Mouse (Mus musculus) fibroblast of lung, adult 2 months (primary cell): ENCODE results near the gene Cers6.

ENCODE experiments used
- DNase-seq: peaks from one replicate; pipeline ENCODE4 v3.0.0-alpha.2; 2011; ENCODE audit warnings: low read depth

Gene Cers6

GRCm38 (mm10) chr2:69019026-69019565 is 157.9 kb downstream of the Cers6 start:
- DNase-seq = no peak

- DNase-seq = no peak
These were observed 158.7 kb downstream of the Cers6 start for GRCm38 (mm10) chr2:69019821-69020489.

GRCm38 (mm10) chr2:69020636-69021310 is 159.5 kb downstream of the Cers6 start:
- DNase-seq = no peak

GRCm38 (mm10) chr2:69021516-69021915 is 160.3 kb downstream of the Cers6 start:
- no peak for DNase-seq

GRCm38 (mm10) chr2:69024856-69025255 is 163.6 kb downstream of the Cers6 start:
- DNase-seq = peak; percentile 22

- no peak for DNase-seq
These were observed 171.3 kb downstream of the Cers6 start for GRCm38 (mm10) chr2:69032562-69032961.

GRCm38 (mm10) chr2:69035457-69035856 is 174.2 kb downstream of the Cers6 start:
- no peak for DNase-seq

- DNase-seq = no peak
These were observed 176.1 kb downstream of the Cers6 start for GRCm38 (mm10) chr2:69037362-69037761.

- no peak for DNase-seq
These were observed 181.3 kb downstream of the Cers6 start for GRCm38 (mm10) chr2:69042327-69043106.

GRCm38 (mm10) chr2:69043431-69044118 is 182.3 kb downstream of the Cers6 start:
- DNase-seq = no peak

GRCm38 (mm10) chr2:69045926-69046325 is 184.7 kb downstream of the Cers6 start:
- no peak for DNase-seq

GRCm38 (mm10) chr2:69047297-69047696 is 186.1 kb downstream of the Cers6 start:
- no peak for DNase-seq

GRCm38 (mm10) chr2:69047805-69048204 is 186.6 kb downstream of the Cers6 start:
- DNase-seq = no peak

GRCm38 (mm10) chr2:69049179-69049578 is 187.9 kb downstream of the Cers6 start:
- DNase-seq = no peak

- no peak for DNase-seq
These were observed 188.9 kb downstream of the Cers6 start for GRCm38 (mm10) chr2:69050189-69050588.

- no peak for DNase-seq
These were observed 190.4 kb downstream of the Cers6 start for GRCm38 (mm10) chr2:69051596-69051995.

- DNase-seq = no peak
These were observed 192.1 kb downstream of the Cers6 start for GRCm38 (mm10) chr2:69053210-69053858.

- peak; percentile 53 for DNase-seq
These were observed 193.0 kb downstream of the Cers6 start for GRCm38 (mm10) chr2:69054279-69054678.

GRCm38 (mm10) chr2:69055174-69055573 is 193.9 kb downstream of the Cers6 start:
- DNase-seq = no peak

- peak; percentile 28 for DNase-seq
These were observed 200.1 kb downstream of the Cers6 start for GRCm38 (mm10) chr2:69061313-69061712.

GRCm38 (mm10) chr2:69061910-69062689 is 200.9 kb downstream of the Cers6 start:
- no peak for DNase-seq
